Mouse (Mus musculus): ENCODE data around the gene Dnah12.

DNA sequence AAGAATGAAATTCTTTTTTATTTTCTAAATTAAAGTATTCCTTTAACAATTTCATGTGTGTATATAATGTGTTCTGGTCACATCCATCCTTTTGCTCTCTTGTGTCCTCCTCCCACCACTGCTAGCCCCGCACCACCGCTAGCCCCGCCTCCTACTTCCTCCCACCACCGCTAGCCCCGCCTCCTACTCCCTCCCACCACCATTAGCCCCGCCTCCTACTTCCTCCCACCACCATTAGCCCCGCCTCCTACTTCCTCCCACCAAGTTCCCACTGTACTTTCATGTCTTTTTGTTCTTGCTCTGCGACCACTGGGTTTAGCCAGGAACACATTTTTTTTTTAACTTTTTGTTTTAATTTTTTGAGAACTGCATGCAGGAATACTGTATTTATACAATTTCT lies 160.0 kb downstream of the Dnah12 start:
- TF ChIP-seq POLR2A (IDR thresholded peaks at IDR 0.05; ENCODE audit: extremely low read depth, insufficient read depth, low read length) (no peak), CTCF (IDR thresholded peaks at IDR 0.05; ENCODE audit: extremely low read depth, insufficient read depth, low read length) (no peak)

Measured in cortical plate, adult 2 months (tissue).